Mouse (Mus musculus) layer of hippocampus, adult 18-20 months (tissue): Measurements from ENCODE around the gene Hunk. TPM values are rescaled to one million over a fixed set of nuclear protein-coding genes. Genes with fewer than 3 reads are reported as not detected.

Experiments
- DNase-seq, 2 experiments: peaks; one replicate each; pipeline ENCODE4 v3.0.0; 2022; ENCODE audit warnings: low spot score in 2 of 2
- total RNA-seq, 2 experiments: library from RNA; stranded (reverse); gene quantifications; 2 replicates each; pipeline ENCODE4 v1.2.3; 2021

Gene Hunk
- total RNA-seq, 2 experiments from 2014 or later: 24.3 to 28.9 TPM

DNA sequence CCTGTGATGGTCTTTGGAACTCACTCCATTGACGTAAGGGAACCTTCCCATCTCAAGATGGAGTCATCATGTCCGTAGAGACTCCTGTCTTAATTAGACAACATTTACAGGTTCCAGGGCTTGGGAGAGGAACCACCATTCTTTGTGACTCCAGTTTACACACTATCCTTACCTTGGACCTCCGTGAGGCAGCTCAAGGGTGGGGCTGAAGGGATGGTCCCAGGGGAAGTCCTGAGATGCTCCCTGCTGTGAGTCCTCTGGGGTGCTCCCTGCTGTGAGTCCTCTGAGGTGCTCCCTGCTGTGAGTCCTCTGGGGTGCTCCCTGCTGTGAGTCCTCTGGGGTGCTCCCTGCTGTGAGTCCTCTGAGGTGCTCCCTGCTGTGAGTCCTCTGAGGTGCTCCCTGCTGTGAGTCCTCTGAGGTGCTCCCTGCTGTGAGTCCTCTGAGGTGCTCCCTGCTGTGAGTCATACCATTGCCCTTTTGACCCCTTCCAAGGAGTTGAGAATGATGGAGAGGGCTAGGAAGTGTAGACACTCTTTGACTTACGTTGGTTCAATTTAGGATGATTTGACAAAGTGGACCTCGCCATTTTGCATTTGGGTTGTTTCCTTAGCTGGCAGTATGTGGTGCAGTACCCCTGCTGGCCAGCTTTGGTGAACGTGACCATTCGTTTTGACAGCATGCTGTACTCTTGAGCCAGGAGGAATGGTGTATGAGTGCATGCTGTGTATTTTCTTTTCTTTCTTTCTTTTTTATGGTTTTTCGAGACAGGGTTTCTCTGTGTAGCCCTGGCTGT is 42.2 kb downstream of the Hunk start:
- no peak for DNase-seq

DNA sequence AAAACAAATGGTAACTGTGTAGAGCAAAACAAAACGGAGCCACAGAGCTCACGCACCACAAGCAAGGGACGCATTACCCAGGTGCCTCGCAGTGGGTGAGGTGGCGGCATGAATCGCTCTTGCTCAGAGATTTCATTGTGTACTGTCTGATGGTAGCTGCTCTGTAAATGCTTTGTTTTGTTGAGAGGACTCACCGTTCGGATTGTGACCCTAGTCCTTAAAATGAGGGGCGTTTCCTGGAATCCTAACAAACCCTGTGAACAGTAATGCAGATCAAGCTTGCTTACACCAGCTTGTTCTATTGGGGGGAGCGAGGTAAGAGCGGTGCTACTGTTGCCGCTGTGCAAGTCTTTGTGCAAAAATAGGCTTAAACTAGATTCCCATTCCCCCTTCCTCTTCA is 47.7 kb downstream of the Hunk start:
- DNase-seq: no peak

GRCm38 (mm10) chr16:90435231-90435630 is 49.4 kb downstream of the Hunk start:
- DNase-seq: no peak

DNA sequence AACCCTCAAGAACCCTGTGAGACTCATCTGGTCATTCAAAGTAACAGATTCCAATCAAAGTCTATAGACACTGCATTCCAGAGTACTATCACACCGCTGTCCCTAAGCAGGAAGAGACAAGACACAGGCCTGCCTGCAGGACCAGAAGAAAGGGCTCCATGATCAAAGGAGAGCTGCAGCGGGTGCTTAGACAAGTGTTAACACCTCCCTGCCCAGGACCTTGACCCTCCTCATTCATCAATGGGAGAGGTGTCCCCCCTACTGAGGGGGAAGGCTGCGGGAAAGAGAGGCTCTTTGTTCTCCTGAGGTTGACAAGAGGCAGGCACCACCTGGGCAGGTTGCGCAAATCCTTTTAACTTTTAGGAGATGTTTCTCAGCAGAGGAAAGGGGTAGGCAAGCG is 51.5 kb downstream of the Hunk start:
- DNase-seq: no peak

GRCm38 (mm10) chr16:90439493-90439892 is 53.7 kb downstream of the Hunk start:
- no peak for DNase-seq

DNA sequence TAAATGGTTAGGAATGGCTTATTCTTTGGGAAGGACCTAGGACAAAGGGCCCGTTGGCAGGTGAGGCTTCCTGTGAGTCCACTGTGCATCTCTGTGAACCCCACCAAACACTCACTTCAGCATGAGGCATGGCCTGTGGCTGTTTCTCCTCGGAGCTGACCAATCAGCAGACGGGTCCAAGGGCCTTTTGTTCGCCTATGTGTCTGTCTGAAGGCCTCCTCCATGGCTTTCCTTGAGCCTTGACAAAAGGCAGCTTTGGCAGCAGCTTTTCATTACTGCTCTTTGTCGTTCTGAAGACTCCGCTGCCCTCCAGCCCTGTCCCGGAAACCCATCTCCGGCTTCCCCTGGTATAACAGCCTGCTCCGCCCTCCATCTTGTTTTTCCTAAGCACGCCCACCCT is 54.8 kb downstream of the Hunk start:
- no peak for DNase-seq

DNA sequence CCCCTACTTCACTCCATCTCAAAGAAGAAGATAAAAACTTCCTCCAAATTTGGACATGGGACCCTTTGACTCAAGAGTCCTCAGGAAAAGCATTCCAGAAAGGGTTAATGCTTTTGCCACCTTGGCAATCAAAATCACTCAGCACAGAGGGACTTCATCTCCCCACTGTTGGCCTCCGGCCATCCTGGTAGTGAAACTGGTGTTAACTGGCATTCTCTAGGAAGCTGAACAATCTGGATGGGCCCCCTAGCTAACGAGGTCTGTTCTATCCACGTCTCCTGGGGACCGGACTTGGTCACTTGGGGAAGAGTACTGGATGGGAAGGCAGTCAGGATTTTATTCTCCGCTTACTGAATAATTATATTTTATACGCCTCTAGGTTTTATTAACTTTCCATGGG is 57.2 kb downstream of the Hunk start:
- DNase-seq: no peak

GRCm38 (mm10) chr16:90453197-90453596 is 67.4 kb downstream of the Hunk start:
- peak in 1 of 2 experiments; percentile 17 for DNase-seq

GRCm38 (mm10) chr16:90456495-90457125 is 70.8 kb downstream of the Hunk start:
- DNase-seq: no peak

GRCm38 (mm10) chr16:90458899-90459610 is 73.2 kb downstream of the Hunk start:
- no peak for DNase-seq

DNA sequence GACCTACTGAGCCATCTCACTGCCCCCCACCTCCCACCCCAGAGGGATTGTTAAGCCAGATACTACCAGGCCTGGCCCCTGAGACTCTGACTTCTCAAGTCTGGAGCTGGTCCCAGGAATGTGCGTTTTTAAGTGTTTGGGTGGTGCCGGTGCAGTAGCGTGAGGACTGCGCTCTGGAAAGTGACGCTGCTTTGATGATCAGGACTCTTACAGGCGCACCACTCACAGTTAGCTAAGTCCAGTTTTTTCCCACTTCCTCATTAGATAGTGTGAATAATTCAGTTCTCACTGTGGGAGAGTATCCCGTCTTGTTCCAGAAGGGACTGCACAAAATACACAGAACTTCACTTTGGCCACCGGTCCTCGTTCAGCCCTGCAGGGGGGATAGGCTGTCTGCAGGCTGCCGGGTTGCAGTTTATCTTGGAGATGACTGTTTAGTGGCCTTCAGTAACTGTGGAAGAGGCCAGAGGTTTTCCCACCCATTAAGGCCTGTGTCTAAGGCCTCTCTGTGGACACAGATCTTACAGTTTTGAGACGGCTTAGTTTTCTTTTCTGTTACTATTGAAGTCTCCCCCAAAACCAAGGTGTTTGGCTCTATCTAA is 75.6 kb downstream of the Hunk start:
- no peak for DNase-seq

GRCm38 (mm10) chr16:90462728-90463275 is 77.0 kb downstream of the Hunk start:
- DNase-seq: no peak

DNA sequence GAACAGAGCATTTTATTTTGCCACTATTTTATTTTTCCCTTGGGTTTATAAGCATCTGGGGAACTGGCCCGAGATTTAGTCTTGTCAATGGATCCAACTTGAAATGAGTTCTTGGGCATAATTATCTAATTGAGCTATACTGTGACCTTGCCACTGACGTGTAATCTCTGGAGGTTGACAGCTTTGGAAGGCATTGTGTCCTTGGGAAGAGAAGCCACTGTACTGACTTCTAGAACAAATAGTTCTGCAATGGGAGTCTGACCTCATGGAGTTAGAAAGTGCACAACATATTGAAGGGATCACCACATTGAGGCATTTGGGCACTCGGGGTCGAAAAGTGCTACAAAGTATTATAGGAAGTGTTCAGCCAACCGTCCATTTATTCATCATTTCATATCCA is 79.3 kb downstream of the Hunk start:
- no peak for DNase-seq

- DNase-seq: no peak
Observed at GRCm38 (mm10) chr16:90468286-90468685, 82.5 kb downstream of the Hunk start.

GRCm38 (mm10) chr16:90475701-90476229 is 90.0 kb downstream of the Hunk start:
- no peak for DNase-seq

GRCm38 (mm10) chr16:90481612-90482011 is 95.8 kb downstream of the Hunk start:
- DNase-seq: no peak

DNA sequence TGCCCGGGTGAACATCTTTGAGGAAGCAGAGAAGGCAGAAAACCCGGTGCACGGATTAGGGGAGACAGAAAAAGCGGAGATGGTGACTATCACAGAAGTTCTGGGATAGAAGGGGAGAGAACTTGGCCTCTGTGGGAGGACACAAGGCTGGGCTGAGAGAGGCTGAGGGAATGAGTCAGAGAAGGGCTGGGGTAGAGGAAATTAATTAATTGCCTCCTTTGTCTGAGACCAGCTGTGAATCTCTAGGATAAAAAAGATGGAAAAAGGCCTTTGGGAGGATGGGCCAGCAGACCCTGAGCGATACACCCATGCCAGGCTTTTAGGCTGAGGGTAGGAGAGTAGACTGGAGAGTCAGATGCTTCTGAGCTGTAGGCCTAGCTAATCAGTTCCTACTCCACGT is 97.5 kb downstream of the Hunk start:
- DNase-seq: no peak

DNA sequence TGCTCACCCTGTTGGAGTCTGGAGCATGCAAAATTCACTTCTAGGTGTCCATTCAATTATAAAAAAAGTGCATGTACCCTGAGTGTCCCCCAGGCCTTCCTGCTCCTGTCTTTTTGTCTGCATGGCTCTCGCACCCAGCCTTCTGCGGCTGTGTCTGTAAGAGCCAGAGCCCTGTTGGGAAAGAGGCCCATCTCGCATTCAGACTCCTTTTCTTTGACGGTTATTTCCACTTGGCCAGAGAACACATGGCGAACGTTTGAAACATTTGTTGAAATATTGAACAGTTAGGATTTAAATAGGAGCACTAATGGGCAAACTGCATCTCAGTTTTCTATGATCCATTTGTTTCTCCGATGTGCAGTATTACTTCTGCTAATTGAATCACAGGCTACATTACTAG is 99.3 kb downstream of the Hunk start:
- no peak for DNase-seq

DNA sequence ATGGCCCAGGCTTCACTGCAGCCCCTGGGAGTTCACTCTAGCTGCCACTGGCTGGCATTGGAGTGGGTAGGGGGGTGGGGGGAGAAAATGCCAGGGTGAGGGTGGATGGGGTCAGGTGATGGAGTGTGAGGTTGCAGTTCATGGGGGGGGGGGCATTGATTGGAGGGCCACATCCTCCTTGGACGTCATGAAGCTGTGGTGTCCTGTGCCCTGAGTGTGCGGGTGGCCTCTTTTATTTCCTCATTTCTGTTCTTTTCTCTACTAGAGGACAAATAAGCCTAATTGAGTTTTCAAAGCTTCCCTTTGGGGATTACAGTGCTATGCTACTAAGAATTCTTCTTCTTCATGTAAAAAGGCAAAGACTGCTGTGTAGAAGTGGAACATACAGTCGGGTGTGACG is 99.8 kb downstream of the Hunk start:
- DNase-seq: no peak

GRCm38 (mm10) chr16:90490066-90490465 is 104.3 kb downstream of the Hunk start:
- DNase-seq: no peak

DNA sequence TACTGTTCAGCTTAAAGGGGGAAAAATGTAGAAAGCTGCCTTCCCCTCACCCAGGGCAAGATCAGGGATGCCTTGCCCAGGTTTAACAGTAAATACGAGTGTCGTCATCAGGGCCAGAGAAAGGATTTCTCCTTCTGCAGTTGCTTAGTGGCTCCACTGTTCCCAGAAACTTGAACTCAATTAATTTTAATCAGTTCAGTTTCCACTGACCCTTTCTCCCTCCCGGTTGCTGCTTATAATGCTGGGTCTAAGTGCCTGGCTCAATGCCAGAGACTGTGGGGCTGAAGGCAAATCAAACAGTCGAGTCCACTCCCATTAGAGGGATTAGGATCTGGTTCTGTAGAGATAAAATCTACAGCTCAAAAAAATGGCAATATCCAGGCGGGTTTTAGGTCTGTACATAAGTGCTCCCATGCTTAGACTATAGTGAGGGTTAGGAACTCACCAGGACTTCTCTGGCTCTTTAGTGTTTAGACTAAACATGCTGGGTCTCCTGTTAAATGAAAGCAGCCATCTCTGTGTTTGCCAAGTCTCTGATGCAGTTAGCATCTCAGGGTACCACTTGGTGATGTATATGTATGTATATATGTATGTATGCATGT is 106.2 kb downstream of the Hunk start:
- DNase-seq: no peak
